Mouse (Mus musculus): ENCODE data around the gene Rnf227. TPM values are rescaled to one million over a fixed set of nuclear protein-coding genes. Genes with fewer than 3 reads are reported as not detected.
A peak's percentile ranks its signal among the peaks of the same experiment; 100 is the strongest.

Gene Rnf227
- polyA plus RNA-seq, 1 experiment, result 2.1 TPM

DNA sequence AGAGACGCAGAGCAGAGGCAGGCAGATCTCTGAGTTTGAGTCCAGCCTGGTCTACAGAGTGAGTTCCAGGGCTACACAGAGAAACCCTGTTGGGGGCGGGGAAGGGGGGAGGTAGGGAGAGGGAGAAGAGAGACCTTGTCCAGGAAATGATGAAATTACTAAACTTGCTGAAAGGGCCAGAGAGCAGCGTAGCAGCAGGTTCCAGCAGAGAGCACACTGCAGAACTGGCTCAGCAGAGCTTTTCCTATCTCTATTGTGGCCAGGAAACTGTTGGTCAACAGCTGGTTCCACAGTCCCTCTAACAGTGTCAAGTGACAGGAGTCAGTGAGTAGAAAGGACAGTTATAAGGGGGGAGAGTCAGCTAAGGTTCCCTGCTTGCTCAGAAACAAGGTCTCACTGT lies 39.3 kb downstream of the Rnf227 start:
- TF ChIP-seq CTCF (conservative IDR thresholded peaks at IDR 0.05; ENCODE audit: insufficient read depth, insufficient read length, low read depth, low read length), result no peak
- TF ChIP-seq POLR2A (IDR thresholded peaks at IDR 0.05; ENCODE audit: low read depth, low read length), result no peak
- Histone ChIP-seq H3K4me1 (ENCODE audit: control insufficient read depth, insufficient read depth, low read length) (peaks cover 25% of the 10 kb centered on the region; the same call in 1 of the 2 replicates), H3K36me3 (ENCODE audit: control insufficient read depth, insufficient read depth, low read length) (no peaks in the 10 kb centered on the region), H3K27ac (ENCODE audit: insufficient read depth, low read depth, low read length) (no peak overlapping the region), H3K4me3 (ENCODE audit: insufficient read depth, low read depth, low read length) (no peak overlapping the region), H3K27me3 (replicated peaks; ENCODE audit: control insufficient read depth, insufficient read depth, low read length) (no peaks in the 10 kb centered on the region)
- 70% methylated on average over 3 of the region's 3 CpGs for WGBS
- no peak for DNase-seq

- TF ChIP-seq CTCF (conservative IDR thresholded peaks at IDR 0.05; ENCODE audit: insufficient read depth, insufficient read length, low read depth, low read length), result no peak
- TF ChIP-seq POLR2A (IDR thresholded peaks at IDR 0.05; ENCODE audit: low read depth, low read length), result no peak
- no peaks in the 10 kb centered on the region for H3K27me3 ChIP-seq (replicated peaks; ENCODE audit: control insufficient read depth, insufficient read depth, low read length)
- no peak overlapping the region for H3K27ac ChIP-seq (ENCODE audit: insufficient read depth, low read depth, low read length)
- H3K4me1 ChIP-seq (ENCODE audit: control insufficient read depth, insufficient read depth, low read length), result peaks cover 34% of the 10 kb centered on the region; the same call in 1 of the 2 replicates
- no peaks in the 10 kb centered on the region for H3K36me3 ChIP-seq (ENCODE audit: control insufficient read depth, insufficient read depth, low read length)
- 75% methylated on average over 6 of the region's 6 CpGs for WGBS
- H3K4me3 ChIP-seq (ENCODE audit: insufficient read depth, low read depth, low read length), result no peak overlapping the region
- peak; percentile 60 for DNase-seq
Observed at GRCm38 (mm10) chr11:69381356-69381755, 41.1 kb downstream of the Rnf227 start.

DNA sequence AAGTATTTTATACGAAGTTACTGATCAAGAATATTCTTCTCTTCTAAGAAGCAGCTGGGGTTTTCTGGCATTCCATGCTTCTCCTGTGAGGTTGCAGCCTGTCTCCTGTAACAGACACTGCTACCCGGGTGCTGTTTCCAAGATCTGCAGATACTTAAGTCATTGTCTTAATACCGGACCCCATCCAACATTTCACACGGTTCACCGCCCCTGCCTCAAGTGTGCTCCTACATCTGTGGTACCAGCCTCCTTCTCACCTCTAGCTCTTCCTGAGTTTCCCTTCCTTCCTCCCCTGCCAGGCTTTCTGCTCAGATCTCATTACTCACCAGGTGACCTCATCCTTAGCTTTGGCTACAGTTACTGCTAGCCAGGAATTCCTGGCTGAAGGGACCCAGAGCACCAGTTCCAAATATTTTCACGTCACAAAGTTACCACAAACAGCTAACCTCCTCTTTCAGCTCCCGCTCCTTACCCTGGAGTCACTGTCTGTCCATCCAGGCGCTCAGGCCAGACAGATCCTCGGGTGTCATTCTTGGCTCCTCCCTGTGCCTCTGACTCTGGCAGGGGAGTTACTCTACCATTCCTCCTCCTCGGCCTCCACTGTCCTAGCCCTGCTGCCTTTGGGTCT lies 42.3 kb downstream of the Rnf227 start:
- DNase-seq, result no peak
- Histone ChIP-seq H3K27me3 (replicated peaks; ENCODE audit: control insufficient read depth, insufficient read depth, low read length) (no peaks in the 10 kb centered on the region), H3K4me3 (ENCODE audit: insufficient read depth, low read depth, low read length) (no peak overlapping the region), H3K4me1 (ENCODE audit: control insufficient read depth, insufficient read depth, low read length) (peaks cover 31% of the 10 kb centered on the region; the same call in 1 of the 2 replicates), H3K36me3 (ENCODE audit: control insufficient read depth, insufficient read depth, low read length) (no peaks in the 10 kb centered on the region), H3K27ac (ENCODE audit: insufficient read depth, low read depth, low read length) (no peak overlapping the region; the same call in 1 of the 2 replicates)
- WGBS, result 44% methylated on average over 10 of the region's 10 CpGs
- TF ChIP-seq CTCF (conservative IDR thresholded peaks at IDR 0.05; ENCODE audit: insufficient read depth, insufficient read length, low read depth, low read length) (no peak), POLR2A (IDR thresholded peaks at IDR 0.05; ENCODE audit: low read depth, low read length) (no peak)

- Histone ChIP-seq H3K27ac (ENCODE audit: insufficient read depth, low read depth, low read length) (peak overlapping the region; percentile 34; the same call in 1 of the 2 replicates), H3K4me3 (ENCODE audit: insufficient read depth, low read depth, low read length) (no peak overlapping the region), H3K4me1 (ENCODE audit: control insufficient read depth, insufficient read depth, low read length) (peaks cover 36% of the 10 kb centered on the region; the same call in 1 of the 2 replicates), H3K36me3 (ENCODE audit: control insufficient read depth, insufficient read depth, low read length) (no peaks in the 10 kb centered on the region), H3K27me3 (replicated peaks; ENCODE audit: control insufficient read depth, insufficient read depth, low read length) (no peaks in the 10 kb centered on the region)
- TF ChIP-seq POLR2A (IDR thresholded peaks at IDR 0.05; ENCODE audit: low read depth, low read length) (no peak), CTCF (conservative IDR thresholded peaks at IDR 0.05; ENCODE audit: insufficient read depth, insufficient read length, low read depth, low read length) (no peak)
- 52% methylated on average over 6 of the region's 6 CpGs for WGBS
- DNase-seq, result peak; percentile 94
Observed at GRCm38 (mm10) chr11:69384979-69385378, 44.7 kb downstream of the Rnf227 start.

DNA sequence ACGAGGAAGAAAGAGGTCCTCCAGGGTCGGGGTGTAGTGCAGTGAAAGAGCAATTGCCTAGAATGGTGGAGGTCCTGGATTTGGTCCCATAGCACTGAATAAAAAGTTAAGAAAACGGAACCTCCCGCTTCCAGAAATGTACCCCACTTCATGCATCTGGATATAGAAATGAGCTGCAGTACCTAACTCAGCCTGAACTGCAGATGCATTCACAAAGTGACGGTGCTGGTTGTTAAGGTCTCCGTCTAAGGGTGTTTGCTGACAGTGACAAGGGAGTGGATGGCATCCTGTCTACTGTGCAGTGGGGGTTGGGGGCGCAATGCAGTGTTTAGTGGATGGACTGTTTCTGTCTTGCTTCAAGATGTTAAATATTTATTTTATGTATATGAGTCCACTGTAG lies 46.5 kb downstream of the Rnf227 start:
- Histone ChIP-seq H3K36me3 (ENCODE audit: control insufficient read depth, insufficient read depth, low read length) (no peaks in the 10 kb centered on the region), H3K27ac (ENCODE audit: insufficient read depth, low read depth, low read length) (no peak overlapping the region), H3K27me3 (replicated peaks; ENCODE audit: control insufficient read depth, insufficient read depth, low read length) (no peaks in the 10 kb centered on the region), H3K4me3 (ENCODE audit: insufficient read depth, low read depth, low read length) (no peak overlapping the region), H3K4me1 (ENCODE audit: control insufficient read depth, insufficient read depth, low read length) (peaks cover 31% of the 10 kb centered on the region; the same call in 1 of the 2 replicates)
- TF ChIP-seq POLR2A (IDR thresholded peaks at IDR 0.05; ENCODE audit: low read depth, low read length) (no peak), CTCF (conservative IDR thresholded peaks at IDR 0.05; ENCODE audit: insufficient read depth, insufficient read length, low read depth, low read length) (no peak)
- 77% methylated on average over 7 of the region's 7 CpGs for WGBS
- no peak for DNase-seq

DNA sequence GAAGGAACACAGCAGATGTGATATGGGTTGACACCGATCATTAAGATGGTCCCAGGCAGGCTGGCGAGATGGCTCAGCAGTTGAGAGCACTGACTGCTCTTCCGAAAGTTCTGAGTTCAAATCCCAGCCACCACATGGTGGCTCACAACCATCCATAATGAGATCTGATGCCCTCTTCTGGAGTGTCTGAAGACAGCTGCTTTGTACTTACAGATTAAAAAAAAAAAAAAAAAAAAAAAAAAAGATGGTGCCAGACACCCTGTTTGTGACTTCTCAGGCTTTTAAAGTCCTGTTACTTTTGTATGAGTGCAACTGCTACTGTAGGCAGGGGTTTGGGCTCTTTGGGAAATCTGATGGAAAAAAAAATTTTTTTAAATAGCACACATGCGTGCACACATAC lies 48.4 kb downstream of the Rnf227 start:
- H3K4me1 ChIP-seq (ENCODE audit: control insufficient read depth, insufficient read depth, low read length), result peaks cover 20% of the 10 kb centered on the region; the same call in 1 of the 2 replicates
- TF ChIP-seq CTCF (conservative IDR thresholded peaks at IDR 0.05; ENCODE audit: insufficient read depth, insufficient read length, low read depth, low read length) (no peak), POLR2A (IDR thresholded peaks at IDR 0.05; ENCODE audit: low read depth, low read length) (no peak)
- 95% methylated on average over 4 of the region's 4 CpGs for WGBS
- no peaks in the 10 kb centered on the region for H3K36me3 ChIP-seq (ENCODE audit: control insufficient read depth, insufficient read depth, low read length)
- no peak overlapping the region for H3K4me3 ChIP-seq (ENCODE audit: insufficient read depth, low read depth, low read length)
- H3K27ac ChIP-seq (ENCODE audit: insufficient read depth, low read depth, low read length), result no peak overlapping the region
- H3K27me3 ChIP-seq (replicated peaks; ENCODE audit: control insufficient read depth, insufficient read depth, low read length), result no peaks in the 10 kb centered on the region
- no peak for DNase-seq

DNA sequence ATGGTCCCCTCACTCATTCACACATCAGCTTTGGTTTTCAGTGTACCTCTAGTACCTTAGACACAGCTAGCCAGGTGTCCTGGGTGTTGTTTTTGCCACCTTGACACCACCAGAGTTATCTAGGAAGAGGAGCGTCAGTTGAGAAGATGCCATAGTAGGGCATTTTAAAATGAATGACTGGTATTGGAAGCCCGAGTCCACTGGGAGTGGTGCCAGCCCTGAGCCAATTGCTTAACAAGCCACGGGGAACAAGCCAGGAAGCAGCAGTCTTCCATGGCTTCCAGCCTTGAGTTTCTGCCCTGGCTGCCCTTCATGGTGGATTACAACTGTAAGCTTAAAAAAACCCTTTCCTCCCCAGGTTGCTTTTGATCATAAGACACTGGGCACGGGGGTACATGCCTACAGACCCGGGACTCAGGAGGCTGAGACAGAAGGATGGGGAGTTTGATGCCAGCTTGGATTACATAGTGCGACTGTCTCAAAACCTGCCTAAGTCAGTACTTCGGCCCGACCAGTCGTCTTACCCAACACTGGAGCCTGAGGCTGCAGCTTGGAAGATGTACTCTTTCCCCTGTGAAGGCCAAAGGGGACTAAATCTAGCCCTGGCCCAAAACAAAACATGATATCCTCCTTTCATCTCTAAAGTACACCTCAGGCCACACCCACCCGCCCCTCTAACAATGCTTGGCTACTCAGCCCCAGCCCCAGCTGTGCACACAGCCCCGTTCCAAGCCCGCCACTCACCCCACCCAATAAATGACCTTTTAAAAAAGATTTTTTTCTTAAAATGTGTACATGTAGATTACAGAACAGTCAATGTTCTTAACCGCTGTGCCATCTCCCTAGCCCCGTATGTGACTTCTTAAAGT lies 49.5 kb downstream of the Rnf227 start:
- no peak overlapping the region for H3K4me3 ChIP-seq (ENCODE audit: insufficient read depth, low read depth, low read length)
- DNase-seq, result peak; percentile 78

More for the DNA sequence above, 49.5 kb downstream of the Rnf227 start:
- Histone ChIP-seq H3K27me3 (replicated peaks; ENCODE audit: control insufficient read depth, insufficient read depth, low read length) (no peaks in the 10 kb centered on the region), H3K27ac (ENCODE audit: insufficient read depth, low read depth, low read length) (no peak overlapping the region), H3K36me3 (ENCODE audit: control insufficient read depth, insufficient read depth, low read length) (no peaks in the 10 kb centered on the region), H3K4me1 (ENCODE audit: control insufficient read depth, insufficient read depth, low read length) (peaks cover 15% of the 10 kb centered on the region; the same call in 1 of the 2 replicates)
- WGBS, result 39% methylated on average over 14 of the region's 14 CpGs
- TF ChIP-seq POLR2A (IDR thresholded peaks at IDR 0.05; ENCODE audit: low read depth, low read length), result no peak
- TF ChIP-seq CTCF (conservative IDR thresholded peaks at IDR 0.05; ENCODE audit: insufficient read depth, insufficient read length, low read depth, low read length), result no peak
